Mouse (Mus musculus) bone marrow, adult 2 months (tissue): Measurements from ENCODE around the gene Abcb4. TPM values are rescaled to one million over a fixed set of nuclear protein-coding genes. Genes with fewer than 3 reads are reported as not detected.
"Not testable (repeated sequence)": the region's sequence is repeated elsewhere in the genome, so short reads cannot be mapped to it uniquely, and the experiment has no call there.

Experiments
- H3K27ac ChIP-seq: fragments of 200-500 bp; 2 replicates; pipeline ENCODE4 v1.5.1; 2012; ENCODE audit warnings: low read depth, mild to moderate bottlenecking, control low read depth, inconsistent platforms, low read length; ENCODE audit not compliant: control insufficient read depth, poor library complexity, insufficient read depth
- H3K4me1 ChIP-seq: fragments of 200-500 bp; 2 replicates; pipeline ENCODE4 v1.6.1; 2011; ENCODE audit warnings: low read length; ENCODE audit not compliant: control insufficient read depth, insufficient read depth
- H3K4me3 ChIP-seq: fragments of 200-500 bp; replicated peaks from 2 replicates; pipeline ENCODE3; 2011; ENCODE audit warnings: mild to moderate bottlenecking, low read depth, low read length, control low read depth; ENCODE audit not compliant: control insufficient read depth
- CTCF ChIP-seq: fragments of 200-500 bp; IDR thresholded peaks from 2 replicates; pipeline ENCODE4 v1.5.1; 2011; ENCODE audit warnings: low read length, control low read depth; ENCODE audit not compliant: control insufficient read depth, insufficient read depth
- POLR2A ChIP-seq: fragments of 200-500 bp; IDR thresholded peaks from 2 replicates; pipeline ENCODE4 v1.6.1; 2011; ENCODE audit warnings: low read depth, mild to moderate bottlenecking, control low read depth, low read length, borderline replicate concordance; ENCODE audit not compliant: control insufficient read depth
- WGBS: fragments of 180-500 bp; shearing (Covaris S2); methylation state at CpG from one replicate; pipeline ENCODE4 v1.1.7; 2018; 5-methylcytosine and 5-hydroxymethylcytosine counted together
- polyA plus RNA-seq: library from polyadenylated mRNA; stranded (reverse); fragments of >200 nt; gene quantifications from 2 replicates; pipeline ENCODE4 v1.2.4, GENCODE M21; 2011; ENCODE audit warnings: low replicate concordance; ENCODE audit not compliant: missing spikeins, insufficient read depth, insufficient read length

The Abcb4 gene
- polyA plus RNA-seq: 57.4 and 61.3 TPM in 2 replicates

DNA sequence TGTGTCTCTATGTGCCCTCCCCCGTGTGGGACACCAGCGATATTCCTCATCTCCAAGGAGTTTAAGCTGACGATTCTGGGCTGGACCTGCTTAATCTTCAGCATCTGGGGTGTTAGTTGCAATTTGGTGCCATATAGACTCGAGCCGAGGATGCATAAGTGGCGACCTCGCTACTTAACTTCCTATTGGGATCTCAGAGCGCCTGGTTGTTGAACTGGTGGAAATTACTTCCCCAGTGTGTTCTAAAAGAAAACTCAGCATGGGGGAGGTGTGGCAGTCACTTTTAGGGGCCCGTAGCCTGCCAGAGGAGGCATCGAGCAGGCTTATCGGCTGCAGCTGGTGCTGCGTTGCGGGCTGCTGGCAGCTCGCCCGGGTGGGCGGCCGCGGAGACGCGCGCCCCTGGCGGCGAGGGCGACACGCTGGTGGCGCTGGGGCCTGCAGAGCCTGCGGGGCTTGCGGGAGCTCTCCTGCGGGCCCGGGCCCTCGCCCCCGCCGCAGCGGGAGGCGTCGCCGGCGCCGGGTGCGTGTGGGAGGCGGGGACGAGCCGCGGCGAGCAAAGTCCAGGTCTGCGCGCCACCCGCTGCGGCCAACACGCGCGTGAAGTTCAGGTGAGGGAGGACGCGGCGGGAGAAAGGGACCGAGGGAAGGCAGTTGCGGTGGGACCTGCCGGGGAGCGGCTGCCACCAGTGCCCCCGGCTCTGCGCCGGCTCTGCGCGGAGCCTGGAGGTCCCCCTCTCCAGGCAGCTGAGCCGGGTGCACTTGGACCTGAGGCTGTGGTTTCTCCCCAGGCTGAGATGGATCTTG is at the start of gene Abcb4:
TSS of gene Abcb4 (plus strand) at position 418 of the 804 bp plus-strand sequence.
- under 1% methylated on average over 64 of the region's 65 CpGs for WGBS
- Histone ChIP-seq H3K4me1 (no peaks in the 10 kb centered on the region; the same call in 1 of the 2 replicates), H3K27ac (peak within 1 kb of the TSS; percentile 95), H3K4me3 (peak within 1 kb of the TSS; percentile 65)
- TF ChIP-seq CTCF (peak; percentile 65; the same call in 1 of the 2 replicates), POLR2A (peak; percentile 35; the same call in 1 of the 2 replicates)

DNA sequence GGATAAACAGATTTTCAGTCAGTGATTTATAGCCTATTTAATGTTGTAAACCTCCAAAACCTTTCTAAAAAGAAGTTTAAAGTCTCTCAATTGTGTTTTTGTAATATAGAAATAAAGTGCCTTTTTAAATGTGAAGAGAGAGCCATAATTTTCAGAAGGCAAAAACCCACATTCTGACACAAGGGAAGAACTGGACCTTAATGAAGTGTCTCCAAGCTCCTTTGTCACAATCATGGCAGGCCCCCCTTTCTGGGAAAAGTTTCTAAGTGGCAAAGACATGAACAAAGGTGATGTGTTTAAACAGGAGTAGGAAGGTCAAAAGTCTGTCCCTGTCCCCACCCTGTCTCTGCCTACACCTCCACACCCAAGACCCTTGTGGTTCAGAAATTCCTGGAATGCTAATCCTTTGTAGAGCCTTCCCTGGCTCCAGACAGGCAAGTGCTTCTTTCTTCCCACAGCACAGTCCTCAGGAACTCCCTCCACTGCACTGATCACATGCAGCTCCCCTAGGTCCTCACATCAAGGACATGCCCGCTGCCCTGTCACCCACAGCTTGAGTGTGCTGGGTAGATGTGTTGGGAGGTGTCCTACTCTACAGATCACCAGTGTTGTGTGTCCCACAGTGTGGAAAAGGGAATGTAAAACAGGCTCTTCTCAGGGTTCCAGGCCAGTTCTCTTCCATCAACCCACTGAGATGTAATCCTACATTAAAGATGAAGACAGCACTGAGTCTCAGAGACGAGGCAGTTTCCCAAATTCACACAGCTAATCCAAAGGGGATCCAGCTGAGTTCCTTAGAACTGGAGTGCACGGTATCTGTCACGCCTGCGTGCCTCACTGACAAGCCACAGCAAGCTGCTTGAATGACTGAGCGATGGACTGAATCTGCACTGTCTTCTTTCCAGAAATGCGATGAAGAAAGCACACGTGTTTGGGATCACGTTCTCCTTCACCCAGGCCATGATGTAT is 44.6 kb upstream of the Abcb4 start:
- H3K4me3 ChIP-seq, H3K4me1 ChIP-seq, H3K27ac ChIP-seq: not testable (repeated sequence)
- 81% methylated on average over 7 of the region's 9 CpGs for WGBS

DNA sequence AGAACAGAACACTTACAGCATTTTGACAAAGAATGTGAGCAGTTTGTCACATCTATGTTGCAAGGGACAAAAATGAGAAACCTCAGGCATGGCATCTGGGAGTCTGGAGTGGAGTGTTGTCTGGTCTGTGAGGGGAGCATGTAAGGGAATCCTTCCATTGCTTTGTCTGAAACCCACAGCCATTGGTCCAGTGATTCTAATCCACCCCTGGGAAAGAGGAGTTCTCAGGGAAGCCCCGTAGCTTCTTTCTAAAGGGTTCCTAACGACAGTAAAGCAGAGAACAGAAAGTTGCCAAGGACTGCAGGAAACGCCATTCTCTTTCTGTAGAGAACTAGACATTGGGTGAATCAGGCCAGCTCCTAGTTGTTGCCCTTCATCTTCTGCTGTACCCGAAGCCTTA is 42.7 kb upstream of the Abcb4 start:
- TF ChIP-seq POLR2A: no peak
- TF ChIP-seq CTCF: no peak
- Histone ChIP-seq H3K27ac (no peak overlapping the region), H3K4me3 (no peak overlapping the region), H3K4me1 (no peaks in the 10 kb centered on the region)
- 79% methylated on average over 4 of the region's 4 CpGs for WGBS

DNA sequence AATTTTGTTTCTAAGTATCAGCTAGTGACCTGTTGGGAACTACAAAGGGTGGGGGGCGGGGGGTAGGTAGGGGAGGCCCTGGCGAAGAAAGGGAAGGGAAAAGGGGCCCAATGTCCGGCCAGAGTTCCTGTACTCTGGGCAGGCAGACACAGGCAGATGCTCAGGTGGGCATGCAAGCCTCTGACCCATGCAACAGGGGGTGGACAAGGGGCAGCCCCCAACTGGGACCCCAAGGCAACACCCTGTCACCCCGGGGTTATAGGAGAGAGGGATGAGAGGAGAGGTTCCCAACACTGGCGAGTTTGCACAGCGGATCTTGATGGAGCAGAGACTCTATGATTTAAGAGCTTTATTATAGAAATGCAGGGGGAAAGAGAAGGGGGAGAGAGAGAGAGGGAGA is 36.3 kb upstream of the Abcb4 start:
- H3K4me3 ChIP-seq: no peak overlapping the region
- no peak overlapping the region for H3K27ac ChIP-seq
- no peak for TF ChIP-seq POLR2A
- TF ChIP-seq CTCF: no peak
- no peaks in the 10 kb centered on the region; the same call in 1 of the 2 replicates for H3K4me1 ChIP-seq
- whole genome bisulfite sequencing: 72% methylated on average over 6 of the region's 6 CpGs

DNA sequence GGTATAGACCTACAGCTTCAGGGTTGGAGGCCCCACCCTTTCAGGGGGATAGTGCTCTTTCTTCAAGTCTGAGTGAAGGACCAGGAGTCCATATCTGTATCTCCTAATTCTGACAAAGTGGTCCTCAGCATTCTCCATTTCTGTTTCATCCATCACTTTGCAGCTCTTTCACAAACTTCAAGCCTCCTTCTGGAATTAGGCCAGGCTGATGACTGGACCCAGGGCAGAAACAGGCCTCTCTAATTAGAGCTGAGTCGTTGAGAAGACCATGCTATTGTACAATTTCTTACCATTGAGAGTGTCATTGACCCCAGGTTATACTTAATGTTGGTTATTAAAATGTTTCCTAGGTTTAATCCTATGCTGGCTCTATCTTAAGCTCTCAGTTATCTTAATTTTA is 31.7 kb upstream of the Abcb4 start:
- peaks cover 2% of the 10 kb centered on the region; the same call in 1 of the 2 replicates for H3K4me1 ChIP-seq
- TF ChIP-seq CTCF (no peak), POLR2A (no peak)
- H3K27ac ChIP-seq: no peak overlapping the region
- WGBS: 72% methylated on average over 1 of the region's 1 CpGs
- H3K4me3 ChIP-seq: no peak overlapping the region

DNA sequence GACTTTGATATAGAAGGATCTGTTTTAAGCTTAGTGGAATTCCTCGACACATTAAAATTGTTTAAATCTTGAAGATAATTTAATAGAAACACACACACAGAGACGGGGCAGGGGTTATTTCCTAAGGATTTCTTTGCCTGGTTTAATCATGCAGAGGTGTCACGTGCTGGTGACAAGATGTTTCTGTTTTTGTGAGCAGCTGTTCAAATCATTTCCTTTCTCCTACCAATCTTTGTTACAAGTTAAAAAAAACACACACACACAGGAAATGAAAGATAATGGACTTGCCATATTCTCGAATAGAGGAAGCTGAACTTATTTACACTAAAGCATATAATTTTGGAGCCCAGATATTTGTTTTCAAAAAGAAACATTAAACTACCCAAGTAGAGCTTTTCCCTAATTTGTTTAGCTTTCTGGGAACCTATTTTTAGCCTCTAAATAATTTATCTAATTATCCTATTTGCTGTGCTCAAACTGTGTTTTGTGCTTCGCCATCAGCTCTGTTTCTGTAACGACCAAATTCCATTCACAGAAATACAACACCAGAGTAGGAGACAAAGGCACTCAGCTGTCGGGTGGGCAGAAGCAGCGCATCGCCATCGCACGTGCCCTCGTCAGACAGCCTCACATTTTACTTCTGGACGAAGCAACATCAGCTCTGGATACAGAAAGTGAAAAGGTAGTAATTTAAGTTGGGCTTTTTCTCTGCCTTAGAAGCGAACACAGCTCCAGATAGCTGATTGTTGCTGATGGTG is 29.8 kb upstream of the Abcb4 start:
- WGBS: 63% methylated on average over 14 of the region's 14 CpGs
- H3K27ac ChIP-seq: no peak overlapping the region

DNA sequence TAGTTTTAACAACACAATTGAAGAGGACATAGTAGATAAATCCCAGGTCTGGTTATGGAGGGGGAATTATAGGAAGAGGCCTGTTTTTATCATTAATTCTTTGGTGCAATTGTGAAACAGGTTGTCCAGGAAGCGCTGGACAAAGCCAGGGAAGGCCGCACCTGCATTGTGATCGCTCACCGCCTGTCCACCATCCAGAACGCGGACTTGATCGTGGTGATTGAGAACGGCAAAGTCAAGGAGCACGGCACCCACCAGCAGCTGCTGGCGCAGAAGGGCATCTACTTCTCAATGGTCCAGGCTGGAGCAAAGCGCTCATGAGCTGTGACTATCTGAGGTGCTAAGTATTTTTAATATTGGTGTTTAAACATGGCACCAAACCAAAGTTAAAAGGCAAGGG is 27.9 kb upstream of the Abcb4 start:
- H3K4me3 ChIP-seq, H3K27ac ChIP-seq, H3K4me1 ChIP-seq: not testable (repeated sequence)
- 93% methylated on average over 11 of the region's 11 CpGs for WGBS

More for the DNA sequence above, 29.8 kb upstream of the Abcb4 start:
- Histone ChIP-seq H3K4me1 (peaks cover 2% of the 10 kb centered on the region; the same call in 1 of the 2 replicates), H3K4me3 (no peak overlapping the region)
- no peak for TF ChIP-seq CTCF
- TF ChIP-seq POLR2A: no peak

DNA sequence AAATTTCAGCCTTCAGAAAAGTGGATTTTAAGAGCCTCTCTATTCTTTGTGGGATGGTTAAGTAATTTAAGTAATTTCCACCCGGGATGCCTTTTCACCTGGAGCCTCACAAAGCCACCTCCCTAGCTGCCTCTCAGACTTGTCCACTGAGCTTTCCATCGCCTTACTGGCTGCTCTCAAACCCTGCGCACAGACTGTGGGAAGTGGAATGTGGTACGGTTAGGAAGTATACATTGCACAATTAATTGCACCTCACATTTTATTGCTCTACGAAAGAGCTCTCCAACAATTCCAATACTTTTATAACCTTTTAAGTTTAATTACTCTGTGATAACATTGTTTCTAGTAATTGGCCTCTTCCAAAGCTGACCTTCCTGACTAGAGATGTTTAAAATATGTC is 27.2 kb upstream of the Abcb4 start:
- H3K4me3 ChIP-seq: no peak overlapping the region
- WGBS: 79% methylated on average over 5 of the region's 5 CpGs
- H3K4me1 ChIP-seq: peaks cover 2% of the 10 kb centered on the region; the same call in 1 of the 2 replicates
- H3K27ac ChIP-seq: no peak overlapping the region
- TF ChIP-seq CTCF (no peak), POLR2A (no peak)
